Mouse (Mus musculus) megakaryocyte, embryonic 14.5 days (primary cell): ENCODE data around the gene Usp12.

Experiments used
- FLI1 ChIP-seq: IDR thresholded peaks from 2 replicates; pipeline ENCODE4 v1.6.1; 2012; ENCODE audit warnings: low read length, inconsistent platforms, mixed read lengths
- GATA1 ChIP-seq: IDR thresholded peaks from 3 replicates; pipeline ENCODE4 v1.6.1; 2012; ENCODE audit warnings: mixed read lengths, low read length, inconsistent platforms, borderline replicate concordance

DNA sequence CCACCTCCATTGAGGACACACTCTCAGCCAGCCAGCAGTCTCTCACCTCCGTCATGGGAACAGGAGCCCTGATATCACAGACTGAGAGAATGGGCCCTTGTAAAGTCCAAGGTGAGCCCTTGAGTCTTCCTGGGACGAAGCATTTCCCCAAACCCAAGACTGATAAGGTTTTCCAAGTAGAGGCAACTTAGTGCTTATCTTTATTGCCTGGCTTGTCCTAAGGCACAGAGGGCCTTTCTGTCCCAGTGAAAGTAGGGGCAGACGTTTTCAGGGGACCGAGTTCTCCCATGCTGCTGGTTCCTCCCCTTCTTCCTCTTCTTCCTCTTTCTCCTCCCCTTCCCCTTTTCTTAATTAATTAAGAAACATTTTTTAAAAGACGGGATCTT, 101.8 kb downstream of the Usp12 start:
- TF ChIP-seq GATA1 (no peak), FLI1 (no peak)
